Mouse (Mus musculus): ENCODE measurements around the gene Maea. TPM values are rescaled to one million over a fixed set of nuclear protein-coding genes. Genes with fewer than 3 reads are reported as not detected.

Gene Maea
- polyA plus RNA-seq, 1 experiment from 2014 or later = 140 TPM

DNA sequence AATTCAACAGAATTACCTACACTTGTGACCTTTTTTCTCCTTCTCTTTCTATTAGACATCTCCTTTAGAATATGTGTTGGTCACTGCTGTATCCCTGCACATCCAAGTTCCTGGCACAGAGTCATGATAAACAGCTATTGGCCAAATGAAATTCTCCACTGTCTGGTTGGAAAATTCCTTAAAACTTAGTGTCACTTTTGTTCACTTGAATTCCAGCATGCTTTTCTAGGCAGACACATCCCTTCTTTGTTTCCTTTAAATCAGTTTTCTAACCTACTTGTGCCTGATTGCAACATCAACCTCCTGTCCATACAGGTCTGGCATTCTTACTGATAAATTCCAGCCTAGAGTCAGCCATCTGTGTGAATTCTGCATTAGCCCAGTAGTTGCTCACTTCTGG, 7.5 kb downstream of the Maea start:
- Histone ChIP-seq H3K36me3 (peaks cover 53% of the 10 kb centered on the region), H3K27ac (no peak overlapping the region), H3K9me3 (no peaks in the 10 kb centered on the region), H3K27me3 (ENCODE audit: insufficient read depth, poor library complexity, severe bottlenecking) (no peaks in the 10 kb centered on the region), H3K4me1 (peaks cover 50% of the 10 kb centered on the region), H3K4me3 (no peak overlapping the region)
- no peak for DNase-seq (ENCODE audit: low spot score)

DNA sequence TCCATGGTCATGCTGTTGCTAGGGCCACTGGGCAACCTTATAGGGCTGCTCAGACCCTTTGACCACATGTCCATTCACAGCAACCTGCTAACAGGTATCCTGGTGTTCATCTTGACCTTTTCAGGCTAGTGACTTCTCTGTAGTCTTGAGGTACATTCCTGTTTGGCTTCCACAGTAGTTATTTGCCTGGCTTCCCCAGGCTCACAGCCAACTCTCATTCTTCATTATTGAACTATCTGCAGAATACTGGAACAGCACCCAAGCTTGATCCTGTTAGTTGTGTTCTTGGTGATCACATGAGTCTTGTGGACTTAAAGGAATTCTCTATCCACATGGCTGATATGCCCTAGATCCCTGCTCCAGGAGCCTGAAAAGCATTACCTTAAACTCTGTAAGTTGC, 8.3 kb downstream of the Maea start:
- H3K9me3 ChIP-seq = no peaks in the 10 kb centered on the region
- H3K4me1 ChIP-seq = peaks cover 48% of the 10 kb centered on the region
- H3K27me3 ChIP-seq (ENCODE audit: insufficient read depth, poor library complexity, severe bottlenecking) = no peaks in the 10 kb centered on the region
- DNase-seq (ENCODE audit: low spot score) = no peak
- no peak overlapping the region for H3K27ac ChIP-seq
- no peak overlapping the region for H3K4me3 ChIP-seq
- peaks cover 47% of the 10 kb centered on the region for H3K36me3 ChIP-seq

DNA sequence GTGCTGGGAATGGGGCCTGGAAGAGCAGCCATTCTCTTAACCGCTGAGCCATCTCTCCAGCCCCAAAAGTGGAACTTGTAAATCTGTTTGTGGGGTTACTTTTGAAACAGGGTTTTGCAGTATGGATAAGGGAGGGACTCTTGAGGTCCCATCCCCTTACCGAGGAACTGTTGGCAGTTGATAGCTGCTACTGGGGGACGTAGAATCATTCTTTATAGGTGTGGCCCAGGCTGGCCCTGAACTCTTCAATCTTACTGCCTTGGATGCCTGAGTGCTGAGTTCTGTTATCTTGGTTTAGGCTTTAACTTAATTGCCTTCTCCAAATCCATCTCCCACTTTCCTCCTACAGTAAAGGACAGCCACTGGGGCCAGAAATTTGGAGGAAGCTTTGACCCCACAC, 8.8 kb downstream of the Maea start:
- no peaks in the 10 kb centered on the region for H3K27me3 ChIP-seq (ENCODE audit: insufficient read depth, poor library complexity, severe bottlenecking)
- peaks cover 42% of the 10 kb centered on the region for H3K36me3 ChIP-seq
- H3K4me1 ChIP-seq = peaks cover 49% of the 10 kb centered on the region
- H3K4me3 ChIP-seq = no peak overlapping the region
- H3K27ac ChIP-seq = no peak overlapping the region
- WGBS = 72% methylated on average over 3 of the region's 3 CpGs
- H3K9me3 ChIP-seq = no peaks in the 10 kb centered on the region
- no peak for DNase-seq (ENCODE audit: low spot score)

DNA sequence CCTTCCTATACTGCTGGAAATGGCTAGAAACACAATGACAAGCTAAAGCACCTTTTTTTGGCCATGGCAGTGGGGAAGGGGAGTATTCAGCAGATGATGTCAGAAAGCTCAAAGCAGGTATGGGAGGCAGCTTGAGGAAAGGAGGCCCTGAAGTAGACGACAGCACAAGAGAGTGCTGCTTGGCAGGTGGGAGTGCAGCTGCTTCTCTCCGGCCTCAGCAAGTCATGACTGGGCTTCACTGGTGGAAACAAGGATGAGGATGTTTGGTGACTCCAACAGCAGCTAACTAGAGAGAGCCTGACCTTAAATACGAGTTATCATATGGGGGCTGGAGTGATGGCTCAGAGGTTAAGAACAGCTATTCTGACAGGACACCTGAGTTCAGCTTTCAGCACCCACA, 12.3 kb downstream of the Maea start:
- Histone ChIP-seq H3K4me3 (no peak overlapping the region), H3K27ac (no peak overlapping the region), H3K36me3 (peaks cover 20% of the 10 kb centered on the region), H3K27me3 (ENCODE audit: insufficient read depth, poor library complexity, severe bottlenecking) (no peaks in the 10 kb centered on the region), H3K4me1 (peaks cover 49% of the 10 kb centered on the region), H3K9me3 (no peaks in the 10 kb centered on the region)
- no peak for DNase-seq (ENCODE audit: low spot score)
- 63% methylated on average over 3 of the region's 3 CpGs for WGBS

DNA sequence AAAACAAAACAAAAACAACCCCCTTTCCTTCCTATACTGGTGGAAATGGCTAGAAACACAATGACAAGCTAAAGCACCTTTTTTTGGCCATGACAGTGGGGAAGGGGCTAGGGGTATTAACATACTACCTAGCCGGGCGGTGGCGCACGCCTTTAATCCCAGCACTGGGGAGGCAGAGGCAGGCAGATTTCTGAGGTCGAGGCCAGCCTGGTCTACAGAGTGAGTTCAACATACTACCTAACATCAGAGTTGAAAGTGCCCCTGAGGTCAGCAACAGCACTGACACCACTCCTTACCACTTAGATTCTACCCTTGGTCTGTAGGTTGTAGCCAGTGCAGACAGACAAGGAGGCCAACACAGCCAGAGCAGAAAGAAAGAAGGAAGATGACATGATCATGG, 13.9 kb downstream of the Maea start:
- WGBS = 97% methylated on average over 5 of the region's 5 CpGs
- Histone ChIP-seq H3K27ac (no peak overlapping the region), H3K4me1 (peaks cover 37% of the 10 kb centered on the region)

DNA sequence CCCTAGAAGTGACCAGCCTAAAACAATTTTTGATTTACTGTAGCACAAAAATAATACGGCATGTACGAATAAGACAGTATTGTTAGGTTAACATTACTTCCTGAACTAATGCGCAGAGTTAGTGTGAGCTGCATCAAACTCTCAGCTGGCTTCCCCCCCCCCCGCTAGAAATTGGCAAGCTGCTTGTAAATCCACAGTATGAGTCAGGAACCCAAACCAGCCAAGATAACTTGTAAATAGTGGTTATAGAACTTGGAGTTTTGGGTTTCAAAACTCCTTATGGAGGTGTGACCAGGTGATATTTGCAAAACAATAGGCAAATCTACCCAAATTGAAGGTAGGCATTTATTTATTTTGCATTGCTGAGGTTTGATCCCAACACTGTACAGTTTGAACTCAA, 14.4 kb downstream of the Maea start:
- WGBS = 70% methylated on average over 4 of the region's 4 CpGs
- peaks cover 32% of the 10 kb centered on the region for H3K4me1 ChIP-seq
- no peak for DNase-seq (ENCODE audit: low spot score)
- H3K4me3 ChIP-seq = no peak overlapping the region
- no peak overlapping the region for H3K27ac ChIP-seq
- H3K27me3 ChIP-seq (ENCODE audit: insufficient read depth, poor library complexity, severe bottlenecking) = no peaks in the 10 kb centered on the region
- H3K36me3 ChIP-seq = peaks cover 8% of the 10 kb centered on the region; the same call in 1 of the 2 replicates
- no peaks in the 10 kb centered on the region for H3K9me3 ChIP-seq

More for the DNA sequence above, 13.9 kb downstream of the Maea start:
- no peaks in the 10 kb centered on the region for H3K9me3 ChIP-seq
- DNase-seq (ENCODE audit: low spot score) = no peak
- no peaks in the 10 kb centered on the region for H3K27me3 ChIP-seq (ENCODE audit: insufficient read depth, poor library complexity, severe bottlenecking)
- no peak overlapping the region for H3K4me3 ChIP-seq
- H3K36me3 ChIP-seq = peaks cover 13% of the 10 kb centered on the region; the same call in 1 of the 2 replicates

DNA sequence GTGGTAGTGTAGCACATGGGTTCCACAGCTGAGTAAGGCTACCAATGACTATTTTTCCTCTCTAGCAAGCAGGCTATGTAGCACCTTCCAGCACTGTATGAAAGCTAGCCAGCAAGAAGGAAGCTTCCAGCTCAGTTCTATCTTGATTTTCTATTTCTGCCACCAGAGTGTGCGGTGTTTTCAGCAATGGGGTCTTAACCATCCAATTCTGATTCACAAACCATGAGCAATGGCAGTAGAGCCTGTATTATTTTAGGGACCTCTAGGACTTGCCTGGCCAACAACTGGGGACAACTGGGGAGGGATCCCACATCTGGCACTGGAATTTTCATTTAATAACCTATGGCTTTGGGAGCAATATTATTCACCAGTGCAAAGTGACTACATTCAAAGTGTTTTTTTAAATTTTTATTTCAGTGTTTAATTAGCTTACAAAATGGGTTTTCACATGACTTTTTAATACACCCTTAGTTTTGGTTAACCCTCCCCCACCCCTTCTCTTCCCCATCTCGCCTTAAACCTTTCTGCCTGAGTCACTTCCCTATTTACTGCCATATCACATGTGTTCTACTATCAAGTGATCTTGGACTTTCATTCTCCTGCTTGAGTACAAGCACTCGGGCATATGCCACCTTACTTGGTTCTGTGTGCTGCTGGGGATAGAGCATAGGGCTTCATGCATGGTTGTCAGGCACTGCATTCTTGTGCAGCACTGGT, 16.4 kb downstream of the Maea start:
- 81% methylated on average over 3 of the region's 3 CpGs for WGBS
- H3K27ac ChIP-seq = no peak overlapping the region
- no peaks in the 10 kb centered on the region for H3K9me3 ChIP-seq
- no peaks in the 10 kb centered on the region for H3K36me3 ChIP-seq
- DNase-seq (ENCODE audit: low spot score) = no peak
- H3K4me1 ChIP-seq = peaks cover 24% of the 10 kb centered on the region
- H3K4me3 ChIP-seq = no peak overlapping the region
- H3K27me3 ChIP-seq (ENCODE audit: insufficient read depth, poor library complexity, severe bottlenecking) = no peaks in the 10 kb centered on the region

DNA sequence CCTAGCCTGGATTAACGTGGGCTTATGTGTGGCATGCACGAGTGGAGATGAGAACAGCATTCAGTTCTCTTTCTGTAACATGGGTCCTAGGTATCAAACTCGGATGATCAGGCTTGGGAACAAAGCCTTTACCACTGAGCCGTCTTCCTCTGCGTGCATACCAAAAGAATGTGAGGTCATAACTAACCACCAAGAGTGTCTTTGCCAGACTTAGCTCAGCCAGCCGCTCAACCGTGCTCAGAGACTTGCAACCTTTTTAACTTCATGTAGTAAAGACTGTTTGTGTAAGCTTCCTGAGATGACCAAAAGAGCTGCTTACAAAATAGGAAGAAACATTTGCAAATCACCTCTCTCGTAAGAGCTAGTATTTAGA, 16.9 kb downstream of the Maea start:
- peaks cover 22% of the 10 kb centered on the region for H3K4me1 ChIP-seq
- DNase-seq (ENCODE audit: low spot score) = no peak
- no peaks in the 10 kb centered on the region for H3K36me3 ChIP-seq
- no peaks in the 10 kb centered on the region for H3K27me3 ChIP-seq (ENCODE audit: insufficient read depth, poor library complexity, severe bottlenecking)
- no peak overlapping the region for H3K27ac ChIP-seq
- no peaks in the 10 kb centered on the region for H3K9me3 ChIP-seq
- no peak overlapping the region for H3K4me3 ChIP-seq
- WGBS = 82% methylated on average over 8 of the region's 8 CpGs

DNA sequence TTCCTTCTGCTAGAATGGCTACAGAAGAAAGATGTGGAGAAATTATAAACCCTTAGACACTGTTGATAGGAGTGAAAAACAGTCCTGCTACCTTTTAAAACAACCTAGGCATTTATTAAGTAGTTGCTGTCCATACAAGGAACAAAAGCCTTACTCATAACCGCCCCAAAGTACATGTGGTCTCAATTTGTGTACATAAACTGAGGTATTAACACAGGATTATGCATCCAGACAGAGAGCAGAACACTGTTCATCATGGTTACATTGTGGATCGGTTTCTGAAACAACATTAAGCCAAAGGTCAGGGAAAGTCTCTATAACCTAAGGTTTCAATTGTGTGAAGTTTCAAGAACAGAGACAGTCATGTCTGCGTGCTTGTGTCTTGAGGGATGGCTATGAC, 17.7 kb downstream of the Maea start:
- no peak overlapping the region for H3K4me3 ChIP-seq
- no peak for DNase-seq (ENCODE audit: low spot score)
- H3K4me1 ChIP-seq = peaks cover 24% of the 10 kb centered on the region; the same call in 1 of the 2 replicates
- no peak overlapping the region for H3K27ac ChIP-seq
- H3K27me3 ChIP-seq (ENCODE audit: insufficient read depth, poor library complexity, severe bottlenecking) = no peaks in the 10 kb centered on the region
- H3K9me3 ChIP-seq = no peaks in the 10 kb centered on the region
- WGBS = 78% methylated on average over 3 of the region's 3 CpGs
- no peaks in the 10 kb centered on the region for H3K36me3 ChIP-seq

DNA sequence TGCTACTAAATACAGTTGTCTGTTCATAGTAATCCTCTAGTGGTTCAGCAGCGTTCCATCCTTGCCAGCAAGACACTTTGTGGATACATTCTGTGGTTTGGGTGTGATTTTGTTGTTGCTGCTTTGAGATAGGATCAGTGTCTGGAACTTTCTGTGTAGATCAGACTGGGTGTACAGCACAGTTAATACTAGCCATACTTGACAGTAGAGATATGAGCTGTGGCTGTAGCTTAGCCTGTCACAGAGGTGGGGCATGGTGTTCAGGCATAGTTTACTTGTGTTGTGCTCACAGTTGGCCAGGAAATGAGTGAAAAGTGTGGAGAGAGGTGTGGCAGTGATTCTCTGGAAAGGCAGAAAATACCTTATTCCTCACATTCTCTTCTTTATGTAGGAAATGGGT, 22.2 kb downstream of the Maea start:
- no peaks in the 10 kb centered on the region for H3K27me3 ChIP-seq (ENCODE audit: insufficient read depth, poor library complexity, severe bottlenecking)
- DNase-seq (ENCODE audit: low spot score) = no peak
- 100% methylated on average over 1 of the region's 1 CpGs for WGBS

DNA sequence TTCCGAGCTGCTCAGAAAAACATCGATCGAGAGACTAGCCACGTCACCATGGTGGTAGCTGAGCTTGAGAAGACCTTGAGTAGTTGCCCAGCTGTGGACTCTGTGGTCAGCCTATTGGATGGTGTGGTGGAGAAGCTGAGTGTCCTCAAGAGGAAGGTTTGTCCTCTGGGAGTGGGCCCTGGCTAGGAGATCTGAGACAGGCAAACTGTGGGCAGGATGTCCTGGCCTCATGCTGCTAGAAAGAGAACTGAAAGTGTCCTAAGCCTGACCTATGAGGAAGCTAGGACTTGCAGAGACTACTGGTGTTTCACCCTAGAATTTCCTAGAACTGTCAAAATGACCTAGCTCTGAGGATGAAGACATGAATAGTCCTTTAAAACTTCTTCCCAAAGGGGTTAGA, 23.2 kb downstream of the Maea start:
- no peaks in the 10 kb centered on the region for H3K9me3 ChIP-seq
- H3K4me3 ChIP-seq = no peak overlapping the region
- H3K27me3 ChIP-seq (ENCODE audit: insufficient read depth, poor library complexity, severe bottlenecking) = no peaks in the 10 kb centered on the region
- no peak overlapping the region for H3K27ac ChIP-seq
- H3K36me3 ChIP-seq = peaks cover 52% of the 10 kb centered on the region
- DNase-seq (ENCODE audit: low spot score) = no peak
- peaks cover 12% of the 10 kb centered on the region; the same call in 1 of the 2 replicates for H3K4me1 ChIP-seq
- WGBS = 93% methylated on average over 4 of the region's 4 CpGs

More for the DNA sequence above, 22.2 kb downstream of the Maea start:
- Histone ChIP-seq H3K9me3 (no peaks in the 10 kb centered on the region), H3K36me3 (peaks cover 42% of the 10 kb centered on the region), H3K4me1 (peaks cover 12% of the 10 kb centered on the region; the same call in 1 of the 2 replicates), H3K27ac (no peak overlapping the region), H3K4me3 (no peak overlapping the region)

DNA sequence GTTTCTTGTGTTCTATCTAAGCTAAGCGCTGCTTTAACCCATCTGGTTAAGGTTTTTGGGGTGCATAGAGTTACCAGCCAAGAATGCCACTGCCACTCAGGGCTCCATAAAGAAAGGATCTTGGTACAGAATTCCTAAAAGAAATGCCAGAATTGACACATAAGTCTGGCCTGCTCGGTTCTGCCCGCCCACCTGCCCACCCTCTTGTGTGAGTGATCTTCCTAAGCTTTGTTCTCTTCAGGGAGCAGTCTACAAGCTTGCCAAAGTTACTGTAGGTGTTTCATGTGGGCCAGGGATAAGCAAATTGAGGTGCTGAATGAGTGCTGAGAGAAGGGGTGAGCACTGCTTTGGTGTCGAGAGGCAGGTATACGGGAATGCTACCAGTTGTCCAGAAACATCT, 28.0 kb downstream of the Maea start:
- Histone ChIP-seq H3K4me1 (peaks cover 3% of the 10 kb centered on the region; the same call in 1 of the 2 replicates), H3K4me3 (no peak overlapping the region), H3K27me3 (ENCODE audit: insufficient read depth, poor library complexity, severe bottlenecking) (no peaks in the 10 kb centered on the region), H3K9me3 (no peaks in the 10 kb centered on the region), H3K27ac (no peak overlapping the region), H3K36me3 (peaks cover 97% of the 10 kb centered on the region)
- no peak for DNase-seq (ENCODE audit: low spot score)
- 95% methylated on average over 5 of the region's 5 CpGs for WGBS

DNA sequence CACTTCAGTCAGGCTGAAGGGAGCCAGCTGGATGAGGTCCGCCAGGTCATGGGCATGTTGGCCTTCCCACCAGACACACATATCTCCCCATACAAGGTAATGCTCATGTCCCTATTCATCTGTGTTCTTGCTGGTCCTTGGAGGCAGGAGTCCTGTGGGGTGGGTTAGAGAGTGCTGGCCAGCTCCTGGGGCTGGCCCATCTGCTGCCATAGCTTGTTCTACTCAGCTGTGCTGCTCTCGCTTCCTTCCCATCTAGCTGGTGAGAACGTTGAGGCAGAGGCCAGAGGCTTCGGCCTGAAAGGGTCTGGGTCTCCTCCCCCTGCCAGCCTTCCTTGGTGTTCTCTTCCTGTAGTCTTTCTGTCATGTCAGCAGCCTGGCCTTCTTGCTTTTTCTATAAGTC, 33.3 kb downstream of the Maea start:
- 89% methylated on average over 4 of the region's 4 CpGs for WGBS
- Histone ChIP-seq H3K27ac (no peak overlapping the region), H3K36me3 (peaks cover 99% of the 10 kb centered on the region), H3K27me3 (ENCODE audit: insufficient read depth, poor library complexity, severe bottlenecking) (no peaks in the 10 kb centered on the region), H3K9me3 (no peaks in the 10 kb centered on the region), H3K4me1 (no peaks in the 10 kb centered on the region), H3K4me3 (no peak overlapping the region)
- DNase-seq (ENCODE audit: low spot score) = no peak

DNA sequence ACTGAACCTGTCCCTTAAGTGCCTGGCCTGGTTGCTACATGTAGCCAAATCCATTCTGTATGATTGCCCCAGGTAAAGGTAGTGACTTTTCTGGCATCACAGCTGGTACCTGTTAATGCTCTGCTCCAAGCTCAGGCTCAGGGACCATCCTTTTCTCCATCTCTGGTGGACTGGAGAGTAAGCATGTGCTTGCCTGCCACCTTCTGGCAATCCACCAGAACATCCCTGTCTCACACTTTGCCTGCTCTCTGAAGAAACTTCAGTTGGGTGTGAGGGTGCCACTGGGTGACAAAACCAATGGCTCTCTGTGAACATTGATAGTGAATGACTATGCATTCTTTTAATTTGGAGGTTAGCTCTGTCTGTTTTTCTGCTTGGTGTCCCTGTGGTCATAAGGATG, 35.8 kb downstream of the Maea start:
- peaks cover 84% of the 10 kb centered on the region for H3K36me3 ChIP-seq
- no peak for DNase-seq (ENCODE audit: low spot score)
- H3K4me3 ChIP-seq = no peak overlapping the region
- no peaks in the 10 kb centered on the region for H3K9me3 ChIP-seq
- no peak overlapping the region for H3K27ac ChIP-seq
- no peaks in the 10 kb centered on the region for H3K4me1 ChIP-seq
- no peaks in the 10 kb centered on the region for H3K27me3 ChIP-seq (ENCODE audit: insufficient read depth, poor library complexity, severe bottlenecking)

Measured in heart, embryonic 10.5 days (tissue).